Mouse (Mus musculus) lung, adult 2 months (tissue): ENCODE results near the gene Sptlc2. TPM values are rescaled to one million over a fixed set of nuclear protein-coding genes. Genes with fewer than 3 reads are reported as not detected.
"Not testable (repeated sequence)": the region's sequence is repeated elsewhere in the genome, so short reads cannot be mapped to it uniquely, and the experiment has no call there.

ENCODE experiments used
- DNase-seq: peaks from one replicate; pipeline ENCODE4 v3.0.0; 2022
- H3K4me1 ChIP-seq: fragments of 200-500 bp; 2 replicates; pipeline ENCODE4 v1.6.1; 2011; ENCODE audit warnings: low read length; ENCODE audit not compliant: control insufficient read depth, insufficient read depth
- H3K4me3 ChIP-seq: fragments of 200-500 bp; replicated peaks from 2 replicates; pipeline ENCODE3; 2011; ENCODE audit warnings: low read depth, mild to moderate bottlenecking, control low read depth, low read length; ENCODE audit errors: extremely low read depth
- CTCF ChIP-seq: fragments of 200-500 bp; IDR thresholded peaks from 2 replicates; pipeline ENCODE4 v1.5.1; 2011; ENCODE audit warnings: mild to moderate bottlenecking, low read length, control low read depth; ENCODE audit not compliant: insufficient read depth
- POLR2A ChIP-seq: fragments of 200-500 bp; IDR thresholded peaks from 2 replicates; pipeline ENCODE4 v1.6.1; 2011; ENCODE audit warnings: low read depth, mild to moderate bottlenecking, control low read depth, low read length, borderline replicate concordance; ENCODE audit errors: extremely low read depth
- WGBS: fragments of 180-500 bp; shearing (Covaris S2); methylation state at CpG from one replicate; pipeline ENCODE4 v1.1.7; 2018; 5-methylcytosine and 5-hydroxymethylcytosine counted together
- polyA plus RNA-seq: library from polyadenylated mRNA; depleted of rRNA; stranded (reverse); fragments of >200 nt; gene quantifications from 2 replicates; pipeline ENCODE4 v1.2.3, GENCODE M21; 2012

Gene Sptlc2
- polyA plus RNA-seq, 1 experiment, result 35.0 TPM

- H3K4me3 ChIP-seq, result no peak overlapping the region
- TF ChIP-seq CTCF, result no peak
- TF ChIP-seq POLR2A, result no peak
- 79% methylated on average over 2 of the region's 2 CpGs for WGBS
- DNase-seq, result no peak
- no peaks in the 10 kb centered on the region for H3K4me1 ChIP-seq
Measured at GRCm38 (mm10) chr12:87313098-87313497, 75.1 kb downstream of the Sptlc2 start.

- WGBS, result 81% methylated on average over 4 of the region's 4 CpGs
- not testable (repeated sequence) for DNase-seq, H3K4me1 ChIP-seq, H3K4me3 ChIP-seq
Measured at GRCm38 (mm10) chr12:87306584-87306844, 81.6 kb downstream of the Sptlc2 start.

- no peak for DNase-seq
- Histone ChIP-seq H3K4me3 (no peak overlapping the region), H3K4me1 (no peaks in the 10 kb centered on the region)
- 35% methylated on average over 13 of the region's 13 CpGs for WGBS
- TF ChIP-seq POLR2A, result no peak
- no peak for TF ChIP-seq CTCF
Measured at GRCm38 (mm10) chr12:87305767-87306583, 82.2 kb downstream of the Sptlc2 start.

GRCm38 (mm10) chr12:87301189-87301588, 87.0 kb downstream of the Sptlc2 start:
- Histone ChIP-seq H3K4me3 (no peak overlapping the region), H3K4me1 (peaks cover 6% of the 10 kb centered on the region)
- 54% methylated on average over 4 of the region's 4 CpGs for WGBS
- TF ChIP-seq POLR2A (no peak), CTCF (no peak)
- DNase-seq, result no peak

- peaks cover 6% of the 10 kb centered on the region for H3K4me1 ChIP-seq
- peak overlapping the region; percentile 63 for H3K4me3 ChIP-seq
- under 1% methylated on average over 9 of the region's 9 CpGs for WGBS
- no peak for DNase-seq
- no peak for TF ChIP-seq CTCF
- TF ChIP-seq POLR2A, result no peak
Measured at GRCm38 (mm10) chr12:87300441-87300690, 87.8 kb downstream of the Sptlc2 start.

- TF ChIP-seq CTCF, result no peak
- TF ChIP-seq POLR2A, result no peak
- peak within 1 kb of the TSS; percentile 63 for H3K4me3 ChIP-seq
- peaks cover 6% of the 10 kb centered on the region for H3K4me1 ChIP-seq
- peak; percentile 44 for DNase-seq
- WGBS, result 1% methylated on average over 85 of the region's 86 CpGs
Measured at GRCm38 (mm10) chr12:87299657-87300440, 88.3 kb downstream of the Sptlc2 start, which contains the start of gene Ism2. TSS of gene Ism2 (minus strand) at chr12:87299705.

GRCm38 (mm10) chr12:87299037-87299656, 89.0 kb downstream of the Sptlc2 start:
- H3K4me1 ChIP-seq, result peaks cover 7% of the 10 kb centered on the region
- DNase-seq, result no peak
- peak overlapping the region; percentile 63 for H3K4me3 ChIP-seq
- no peak for TF ChIP-seq POLR2A
- no peak for TF ChIP-seq CTCF
- WGBS, result 11% methylated on average over 29 of the region's 29 CpGs

- TF ChIP-seq POLR2A, result 0 out of 2 replicates have a peak, but pooled peaks have one; percentile 8
- TF ChIP-seq CTCF, result no peak
- DNase-seq, result no peak
- Histone ChIP-seq H3K4me1 (peaks cover 2% of the 10 kb centered on the region; the same call in 1 of the 2 replicates), H3K4me3 (no peak overlapping the region)
- 63% methylated on average over 6 of the region's 6 CpGs for whole genome bisulfite sequencing
Measured at GRCm38 (mm10) chr12:87293934-87294333, 94.2 kb downstream of the Sptlc2 start.

GRCm38 (mm10) chr12:87289100-87289499, 99.1 kb downstream of the Sptlc2 start:
- Histone ChIP-seq H3K4me3 (no peak overlapping the region), H3K4me1 (peaks cover 1% of the 10 kb centered on the region; the same call in 1 of the 2 replicates)
- 90% methylated on average over 5 of the region's 5 CpGs for WGBS
- no peak for DNase-seq
- TF ChIP-seq POLR2A (no peak), CTCF (no peak)
